Mouse (Mus musculus) forebrain, embryonic 16.5 days (tissue): ENCODE data around the gene Itpr2. TPM values are rescaled to one million over a fixed set of nuclear protein-coding genes. Genes with fewer than 3 reads are reported as not detected.

ENCODE experiments used
- ATAC-seq: fragments of 200-750 bp; cut with Nextera tagmentation; 2 replicates; pipeline ENCODE4 v1.8.0; 2017; ENCODE audit warnings: mild to moderate bottlenecking, moderate library complexity
- H3K27ac ChIP-seq: fragments of 300-500 bp; sonication (generic); 2 replicates; pipeline ENCODE4 v1.5.1; 2014; ENCODE audit warnings: low read length, control low read depth
- H3K27me3 ChIP-seq: fragments of 300-500 bp; sonication (generic); replicated peaks from 2 replicates; pipeline ENCODE4 v1.6.1; 2014; ENCODE audit warnings: low read length; ENCODE audit not compliant: control insufficient read depth, insufficient read depth
- H3K36me3 ChIP-seq: fragments of 300-500 bp; sonication (generic); 2 replicates; pipeline ENCODE4 v1.6.1; 2014; ENCODE audit not compliant: control insufficient read depth, insufficient read depth
- H3K4me1 ChIP-seq: fragments of 300-500 bp; sonication (generic); replicated peaks from 2 replicates; pipeline ENCODE4 v1.6.1; 2014; ENCODE audit warnings: low read length; ENCODE audit not compliant: control insufficient read depth, insufficient read depth
- H3K4me2 ChIP-seq: fragments of 300-500 bp; sonication (generic); 2 replicates; pipeline ENCODE4 v1.6.1; 2014; ENCODE audit warnings: mild to moderate bottlenecking, low read length, control low read depth
- H3K4me3 ChIP-seq: fragments of 300-500 bp; sonication (generic); replicated peaks from 2 replicates; pipeline ENCODE4 v1.5.1; 2014; ENCODE audit warnings: mild to moderate bottlenecking, low read length, control low read depth
- H3K9ac ChIP-seq: fragments of 300-500 bp; sonication (generic); replicated peaks from 2 replicates; pipeline ENCODE4 v1.6.1; 2014; ENCODE audit warnings: low read depth, low read length, control low read depth
- H3K9me3 ChIP-seq: fragments of 300-500 bp; sonication (generic); 2 replicates; pipeline ENCODE4 v1.6.1; 2016; ENCODE audit warnings: low read length; ENCODE audit not compliant: control insufficient read depth
- WGBS: fragments of 180-500 bp; shearing (Covaris S2); extraction: QIAGEN DNeasy Blood & Tissue Kit; methylation state at CpG from one replicate; pipeline ENCODE4 v1.1.7; 2014; 5-methylcytosine and 5-hydroxymethylcytosine counted together
- polyA plus RNA-seq: library from polyadenylated mRNA; unstranded; fragments of >200 nt; fragmentation: Nextera tagmentation; extraction: Ambion mirVana; gene quantifications from 2 replicates; pipeline ENCODE4 v1.2.1, GENCODE M21; 2015

The Itpr2 gene
- polyA plus RNA-seq, 1 experiment from 2014 or later = 4.7 TPM

- Histone ChIP-seq H3K9me3 (no peaks in the 10 kb centered on the region), H3K4me1 (no peaks in the 10 kb centered on the region), H3K4me3 (no peak overlapping the region), H3K27me3 (no peaks in the 10 kb centered on the region), H3K27ac (no peak overlapping the region), H3K4me2 (no peak overlapping the region), H3K36me3 (no peaks in the 10 kb centered on the region), H3K9ac (no peak overlapping the region)
- no peak for ATAC-seq
- WGBS = 75% methylated on average over 10 of the region's 10 CpGs
Measured at GRCm38 (mm10) chr6:146439071-146439818, 62.8 kb downstream of the Itpr2 start.

DNA sequence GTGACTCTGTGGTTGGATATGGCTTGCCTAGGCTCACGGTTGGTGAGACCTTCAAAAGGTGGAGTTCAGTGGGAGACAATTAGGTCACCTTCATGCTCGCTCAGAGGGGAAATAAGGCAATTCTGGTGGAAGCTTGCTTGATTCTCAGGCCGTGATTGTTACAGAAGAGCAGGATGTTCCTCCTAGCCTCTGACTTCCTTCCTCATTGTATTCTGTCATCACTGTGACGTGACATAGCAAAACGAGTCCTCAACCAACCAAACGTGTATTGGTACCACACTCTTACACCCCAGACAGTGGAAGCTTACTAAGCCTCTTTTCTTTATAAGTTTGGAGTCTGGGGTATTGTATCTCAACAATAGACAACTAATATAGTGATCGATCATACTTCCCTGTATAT is 64.0 kb downstream of the Itpr2 start:
- no peak overlapping the region for H3K27ac ChIP-seq
- WGBS = 82% methylated on average over 7 of the region's 7 CpGs
- H3K4me1 ChIP-seq = no peaks in the 10 kb centered on the region
- H3K36me3 ChIP-seq = no peaks in the 10 kb centered on the region
- ATAC-seq = no peak
- no peak overlapping the region for H3K4me3 ChIP-seq
- H3K4me2 ChIP-seq = no peak overlapping the region
- no peaks in the 10 kb centered on the region for H3K9me3 ChIP-seq
- H3K9ac ChIP-seq = no peak overlapping the region
- H3K27me3 ChIP-seq = no peaks in the 10 kb centered on the region

DNA sequence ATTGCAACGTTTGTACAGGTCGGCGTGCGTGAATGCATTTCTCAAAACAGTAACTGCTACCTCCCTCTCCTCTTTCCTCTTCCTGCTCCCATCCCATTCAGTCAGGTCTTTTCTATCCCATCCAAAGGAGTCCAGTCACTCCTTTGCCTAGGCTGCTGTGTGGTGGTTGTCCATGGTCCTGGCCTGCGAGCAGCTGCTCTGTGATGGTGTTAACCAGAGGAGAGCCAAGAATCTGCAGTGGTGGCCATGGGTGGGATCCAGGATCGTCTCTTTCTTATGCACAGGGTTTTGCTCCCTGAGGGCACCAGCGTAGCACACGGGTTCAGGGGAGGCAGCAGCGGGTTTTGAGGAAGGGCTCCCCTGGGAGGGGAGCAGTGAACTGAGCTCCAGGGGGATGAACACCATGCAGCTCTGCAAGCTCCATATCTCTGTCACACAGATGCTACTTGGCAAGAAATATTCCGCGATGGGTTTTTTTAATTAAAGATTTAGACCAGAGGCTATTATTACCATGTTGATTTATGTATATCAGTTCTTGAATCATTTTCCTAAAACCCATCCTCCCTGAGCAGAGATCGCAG is 65.0 kb downstream of the Itpr2 start:
- Histone ChIP-seq H3K9me3 (no peaks in the 10 kb centered on the region), H3K27ac (no peak overlapping the region), H3K4me1 (no peaks in the 10 kb centered on the region), H3K9ac (no peak overlapping the region), H3K4me2 (no peak overlapping the region), H3K27me3 (no peaks in the 10 kb centered on the region), H3K4me3 (no peak overlapping the region), H3K36me3 (no peaks in the 10 kb centered on the region)
- WGBS = 57% methylated on average over 12 of the region's 12 CpGs
- ATAC-seq = no peak

DNA sequence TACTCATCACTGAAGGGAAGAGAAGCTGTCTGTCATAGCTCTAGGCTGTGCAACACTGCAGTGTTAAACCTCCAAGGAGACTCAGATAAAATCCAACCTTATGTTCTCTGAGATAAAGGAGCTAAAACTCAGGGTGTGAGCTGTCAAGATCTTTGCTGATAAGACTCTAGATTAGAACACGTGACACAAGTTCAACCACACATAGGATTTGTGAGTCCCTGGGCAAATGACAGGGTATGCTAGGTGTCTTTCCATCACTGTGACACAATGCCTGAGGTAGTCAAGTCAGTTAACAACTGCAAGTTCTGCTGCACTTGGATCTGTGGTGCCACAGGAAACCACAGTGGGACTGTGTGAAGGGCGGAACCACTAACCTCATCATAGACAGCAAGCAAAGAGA is 67.8 kb downstream of the Itpr2 start:
- Histone ChIP-seq H3K4me3 (no peak overlapping the region), H3K27ac (no peak overlapping the region), H3K36me3 (no peaks in the 10 kb centered on the region), H3K9ac (no peak overlapping the region), H3K27me3 (no peaks in the 10 kb centered on the region), H3K4me2 (no peak overlapping the region), H3K4me1 (no peaks in the 10 kb centered on the region), H3K9me3 (no peaks in the 10 kb centered on the region)
- ATAC-seq = no peak
- WGBS = 93% methylated on average over 2 of the region's 2 CpGs

- no peaks in the 10 kb centered on the region for H3K27me3 ChIP-seq
- ATAC-seq = no peak
- H3K27ac ChIP-seq = no peak overlapping the region
- no peaks in the 10 kb centered on the region for H3K36me3 ChIP-seq
- no peak overlapping the region for H3K4me2 ChIP-seq
- H3K4me1 ChIP-seq = no peaks in the 10 kb centered on the region
- H3K4me3 ChIP-seq = no peak overlapping the region
- no peaks in the 10 kb centered on the region for H3K9me3 ChIP-seq
- no peak overlapping the region for H3K9ac ChIP-seq
- 81% methylated on average over 8 of the region's 8 CpGs for WGBS
Measured at GRCm38 (mm10) chr6:146432218-146432865, 69.7 kb downstream of the Itpr2 start.

- no peak overlapping the region for H3K9ac ChIP-seq
- H3K4me1 ChIP-seq = no peaks in the 10 kb centered on the region
- no peak overlapping the region for H3K27ac ChIP-seq
- no peaks in the 10 kb centered on the region for H3K27me3 ChIP-seq
- WGBS = 82% methylated on average over 7 of the region's 7 CpGs
- no peak overlapping the region for H3K4me2 ChIP-seq
- H3K36me3 ChIP-seq = no peaks in the 10 kb centered on the region
- ATAC-seq = no peak
- H3K9me3 ChIP-seq = no peaks in the 10 kb centered on the region
- no peak overlapping the region for H3K4me3 ChIP-seq
Measured at GRCm38 (mm10) chr6:146431777-146432176, 70.2 kb downstream of the Itpr2 start.

- Histone ChIP-seq H3K27me3 (no peaks in the 10 kb centered on the region), H3K36me3 (no peaks in the 10 kb centered on the region), H3K4me2 (no peak overlapping the region), H3K4me1 (no peaks in the 10 kb centered on the region), H3K4me3 (no peak overlapping the region), H3K27ac (no peak overlapping the region), H3K9ac (no peak overlapping the region), H3K9me3 (no peaks in the 10 kb centered on the region)
- WGBS = 59% methylated on average over 9 of the region's 9 CpGs
- peak; percentile 31; the same call in 1 of the 2 replicates for ATAC-seq
Measured at GRCm38 (mm10) chr6:146429694-146430380, 72.2 kb downstream of the Itpr2 start.

- Histone ChIP-seq H3K27me3 (no peaks in the 10 kb centered on the region), H3K36me3 (no peaks in the 10 kb centered on the region), H3K9ac (no peak overlapping the region), H3K27ac (no peak overlapping the region), H3K9me3 (no peaks in the 10 kb centered on the region), H3K4me2 (no peak overlapping the region), H3K4me3 (no peak overlapping the region), H3K4me1 (no peaks in the 10 kb centered on the region)
- WGBS = 81% methylated on average over 3 of the region's 3 CpGs
- no peak for ATAC-seq
Measured at GRCm38 (mm10) chr6:146424778-146425177, 77.2 kb downstream of the Itpr2 start.

DNA sequence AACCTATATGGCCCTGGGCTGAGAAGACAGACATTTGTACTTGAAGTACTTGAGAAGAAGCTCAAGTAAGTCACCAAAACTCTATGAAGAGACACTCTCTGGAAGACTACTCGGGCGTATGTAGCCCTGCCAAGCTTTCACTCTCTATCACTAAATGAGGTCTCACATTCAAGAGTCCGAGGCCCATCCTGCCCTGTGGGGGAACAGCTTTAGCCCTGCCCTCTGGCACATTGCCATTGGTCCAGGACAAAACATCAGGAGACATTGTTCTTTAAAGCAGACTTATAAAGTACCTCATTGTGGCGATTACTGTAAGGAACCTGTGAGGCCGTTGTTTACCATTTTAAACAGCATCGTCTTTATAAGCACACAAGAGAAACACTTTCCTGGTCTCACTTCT is 77.7 kb downstream of the Itpr2 start:
- H3K4me3 ChIP-seq = no peak overlapping the region
- no peaks in the 10 kb centered on the region for H3K36me3 ChIP-seq
- H3K27me3 ChIP-seq = no peaks in the 10 kb centered on the region
- no peak overlapping the region for H3K9ac ChIP-seq
- H3K4me2 ChIP-seq = no peak overlapping the region
- WGBS = 57% methylated on average over 6 of the region's 6 CpGs
- H3K9me3 ChIP-seq = no peaks in the 10 kb centered on the region
- ATAC-seq = no peak
- H3K27ac ChIP-seq = no peak overlapping the region
- no peaks in the 10 kb centered on the region for H3K4me1 ChIP-seq
